Mouse (Mus musculus): ENCODE data around the gene Trappc4.
"Not testable (repeated sequence)": the region's sequence is repeated elsewhere in the genome, so short reads cannot be mapped to it uniquely, and the experiment has no call there.

Trappc4 gene

GRCm38 (mm10) chr9:44405011-44405410 is 2.4 kb downstream of the Trappc4 start:
- no peak for DNase-seq

- DNase-seq, result no peak
These were observed 6.3 kb downstream of the Trappc4 start for GRCm38 (mm10) chr9:44401081-44401480.

GRCm38 (mm10) chr9:44399795-44400114 is 7.6 kb downstream of the Trappc4 start:
- no peak for DNase-seq

GRCm38 (mm10) chr9:44399114-44399794 is 8.1 kb downstream of the Trappc4 start:
- no peak for DNase-seq

GRCm38 (mm10) chr9:44398551-44398950 is 8.8 kb downstream of the Trappc4 start:
- no peak for DNase-seq

GRCm38 (mm10) chr9:44398087-44398486 is 9.3 kb downstream of the Trappc4 start:
- no peak for DNase-seq

- peak; percentile 96 for DNase-seq
These were observed 10.6 kb downstream of the Trappc4 start, which contains the start of gene Slc37a4 for GRCm38 (mm10) chr9:44396684-44397411. Gene Slc37a4 (plus strand): TSS chr9:44396852.

GRCm38 (mm10) chr9:44391466-44391865 is 15.9 kb downstream of the Trappc4 start:
- peak; percentile 71 for DNase-seq

GRCm38 (mm10) chr9:44389273-44389672 is 18.1 kb downstream of the Trappc4 start:
- DNase-seq, result peak; percentile 65

GRCm38 (mm10) chr9:44387221-44387620 is 20.2 kb downstream of the Trappc4 start:
- DNase-seq, result no peak

- no peak for DNase-seq
These were observed 22.8 kb downstream of the Trappc4 start for GRCm38 (mm10) chr9:44384596-44384995.

GRCm38 (mm10) chr9:44379862-44380261 is 27.5 kb downstream of the Trappc4 start:
- no peak for DNase-seq

GRCm38 (mm10) chr9:44379054-44379834 is 28.2 kb downstream of the Trappc4 start, which contains the start of gene Hyou1:
Gene Hyou1 (plus strand): TSS chr9:44379490.
- peak; percentile 100 for DNase-seq

- DNase-seq, result no peak
These were observed 29.2 kb downstream of the Trappc4 start for GRCm38 (mm10) chr9:44378153-44378730.

GRCm38 (mm10) chr9:44377335-44377734 is 30.1 kb downstream of the Trappc4 start:
- not testable (repeated sequence) for DNase-seq

GRCm38 (mm10) chr9:44376141-44376540 is 31.3 kb downstream of the Trappc4 start:
- DNase-seq, result no peak

- DNase-seq, result no peak
These were observed 34.0 kb downstream of the Trappc4 start for GRCm38 (mm10) chr9:44373386-44373785.

- no peak for DNase-seq
These were observed 42.9 kb downstream of the Trappc4 start for GRCm38 (mm10) chr9:44364480-44364879.

- DNase-seq, result not testable (repeated sequence)
These were observed 45.5 kb downstream of the Trappc4 start for GRCm38 (mm10) chr9:44361931-44362330.

- peak; percentile 91 for DNase-seq
These were observed 46.0 kb downstream of the Trappc4 start, which contains the start of gene Vps11 for GRCm38 (mm10) chr9:44361190-44361917. Gene Vps11 (minus strand): TSS chr9:44361670.

- DNase-seq, result no peak
These were observed 50.2 kb downstream of the Trappc4 start for GRCm38 (mm10) chr9:44357207-44357606.

Data from cerebellum, adult 8-10 months (tissue).